Mouse (Mus musculus) gastrocnemius, postnatal 10 days (tissue): Measurements from ENCODE around the gene Nomo1. TPM values are rescaled to one million over a fixed set of nuclear protein-coding genes. Genes with fewer than 3 reads are reported as not detected.
A peak's percentile ranks its signal among the peaks of the same experiment; 100 is the strongest.

Experiments
- DNase-seq: peaks from one replicate; pipeline ENCODE4 v3.0.0; 2021; ENCODE audit warnings: mixed read lengths
- long read RNA-seq, 2 experiments: library from polyadenylated mRNA; stranded (forward); transcript quantifications; one replicate each; pipeline ENCODE4 v2.0.0; 2021
- total RNA-seq, 2 experiments: library from RNA; stranded (reverse); gene quantifications; 2 replicates each; pipeline ENCODE4 v1.2.3; 2021

The Nomo1 gene
- 10 to 100 TPM; 42.1 to 47.5 TPM for total RNA-seq
- long read RNA-seq, experiment 1, full-length matches to known transcripts, result 14 of 40 reads
- long read RNA-seq, experiment 1, partial matches to known transcripts, result 20 of 40 reads
- long read RNA-seq, experiment 1, other reads (novel, unspliced or antisense), result 6 of 40 reads
- long read RNA-seq, experiment 2, full-length matches to known transcripts, result 18 of 48 reads
- long read RNA-seq, experiment 2, partial matches to known transcripts, result 29 of 48 reads
- long read RNA-seq, experiment 2, other reads (novel, unspliced or antisense), result 1 of 48 reads

- peak; percentile 97 for DNase-seq
Observed at GRCm38 (mm10) chr7:46033109-46033869, at the start of gene Nomo1. TSS of gene Nomo1 (plus strand) at chr7:46033698.

GRCm38 (mm10) chr7:45986893-45987292 lies 46.6 kb upstream of the Nomo1 start:
- no peak for DNase-seq

DNA sequence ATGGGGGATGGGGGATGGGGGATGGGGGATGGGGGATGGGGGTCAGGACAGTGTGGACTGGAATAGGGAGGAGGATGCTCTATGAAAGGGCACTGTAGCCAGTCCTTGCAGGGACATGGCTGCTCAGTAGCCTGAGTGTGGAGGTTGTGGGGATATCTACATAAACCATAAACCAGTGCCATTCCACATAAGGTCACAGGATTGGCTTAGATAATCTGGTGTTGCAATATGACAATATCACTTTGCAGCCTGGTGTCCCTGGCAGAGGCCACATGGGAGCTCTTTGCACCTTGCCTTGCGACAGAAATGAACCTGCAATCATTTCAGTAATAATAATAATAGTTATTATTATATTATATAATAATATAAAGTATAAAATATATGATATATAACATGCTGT lies 45.2 kb upstream of the Nomo1 start:
- no peak for DNase-seq

GRCm38 (mm10) chr7:45992470-45992869 lies 41.0 kb upstream of the Nomo1 start:
- DNase-seq, result no peak

DNA sequence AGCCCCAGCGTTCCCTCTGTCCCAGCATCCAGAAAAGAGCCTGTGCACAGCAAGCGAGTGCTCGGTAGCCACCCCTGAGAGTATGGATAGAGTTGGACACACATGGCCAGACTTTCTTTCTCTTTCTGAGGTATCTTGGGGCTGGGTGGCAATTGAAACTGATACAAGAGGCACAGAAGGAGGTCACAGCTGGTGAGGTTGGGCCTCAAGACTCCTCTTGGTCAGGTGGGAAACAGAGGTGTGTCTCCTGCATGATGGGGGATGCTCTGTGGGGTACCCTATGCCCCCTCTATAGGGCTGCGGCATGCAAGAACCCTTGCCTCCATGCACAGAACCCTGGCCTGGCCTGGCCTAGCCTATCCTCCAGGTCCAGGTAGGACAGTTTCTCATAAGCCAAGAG lies 32.9 kb upstream of the Nomo1 start:
- no peak for DNase-seq

DNA sequence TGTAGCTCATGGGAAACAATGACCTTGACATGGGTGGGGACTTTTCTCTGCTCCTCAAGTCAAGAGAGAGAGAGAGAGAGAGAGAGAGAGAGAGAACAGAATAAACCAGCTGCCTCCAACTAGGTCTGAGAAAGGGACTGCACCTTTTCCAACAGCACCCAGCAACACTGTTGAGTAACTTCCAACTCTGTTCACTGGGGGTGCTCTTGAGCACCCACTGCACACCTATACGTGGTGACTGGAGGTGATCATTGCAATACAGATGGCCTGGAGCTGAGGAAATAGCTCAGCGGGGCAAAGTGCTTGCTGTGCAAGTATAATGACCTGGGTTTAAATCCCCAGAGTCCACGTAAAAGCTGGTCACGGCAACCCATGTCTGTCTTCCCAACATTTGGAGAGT lies 30.8 kb upstream of the Nomo1 start:
- DNase-seq, result no peak

DNA sequence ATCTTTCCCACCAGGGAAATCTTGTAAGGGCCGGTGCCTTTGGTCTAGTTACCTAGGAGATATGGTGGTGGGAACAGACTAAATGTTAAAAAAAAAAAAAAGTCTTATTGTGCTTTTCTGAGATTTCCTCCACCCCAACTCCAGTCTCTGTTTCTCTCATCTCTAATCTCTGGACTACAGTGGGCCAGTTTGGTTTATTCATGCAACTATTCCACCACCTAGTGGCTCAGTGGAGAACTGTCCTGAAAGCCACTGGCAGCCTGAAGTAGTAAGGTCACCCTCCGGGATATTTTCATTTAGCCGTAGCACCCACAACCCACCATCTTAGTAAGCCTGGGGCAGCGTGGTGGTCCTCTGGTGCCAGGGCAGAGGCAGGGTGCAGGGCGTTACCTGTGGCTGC lies 23.9 kb upstream of the Nomo1 start:
- DNase-seq, result peak; percentile 59

DNA sequence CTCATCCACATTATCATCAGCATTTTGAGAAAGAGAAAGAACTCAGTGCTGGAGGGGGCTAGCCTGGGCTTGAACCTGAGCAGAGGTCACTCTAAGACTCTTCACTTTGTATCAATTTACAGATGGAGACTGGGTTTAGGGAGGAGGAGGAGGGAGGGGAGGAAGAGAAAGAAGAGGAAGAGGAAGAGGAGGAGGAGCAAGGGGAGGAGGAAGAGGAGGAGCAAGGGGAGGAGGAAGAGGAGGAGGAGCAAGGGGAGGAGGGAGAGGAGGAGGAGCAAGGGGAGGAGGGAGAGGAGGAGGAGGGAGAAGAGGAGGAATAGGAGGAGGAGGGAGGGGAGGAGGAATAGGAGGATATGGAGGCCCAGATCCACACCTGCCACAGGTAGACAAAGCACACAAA lies 21.4 kb upstream of the Nomo1 start:
- DNase-seq, result no peak

- peak; percentile 40 for DNase-seq
Observed at GRCm38 (mm10) chr7:46013266-46014010, 20.1 kb upstream of the Nomo1 start.

DNA sequence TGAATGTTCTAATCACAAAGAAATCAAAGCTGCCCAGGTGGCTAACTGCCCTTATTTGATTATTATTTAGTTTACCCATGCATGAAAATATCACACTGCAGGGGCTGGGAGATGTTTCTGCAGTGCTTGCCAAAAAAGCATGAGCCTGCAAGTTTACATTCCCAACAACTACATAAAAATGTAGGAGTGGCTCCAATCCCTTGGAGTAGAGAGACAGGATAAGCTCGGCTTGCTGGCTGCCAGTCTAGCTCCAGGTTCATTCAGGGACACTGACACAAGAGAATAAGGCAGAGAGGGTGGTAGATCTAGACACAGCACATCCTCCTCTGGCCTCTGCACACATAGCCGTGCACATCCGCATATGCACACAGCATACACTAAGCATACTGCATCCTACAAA lies 13.9 kb upstream of the Nomo1 start:
- DNase-seq, result no peak

GRCm38 (mm10) chr7:46021951-46022350 lies 11.5 kb upstream of the Nomo1 start:
- DNase-seq, result no peak

DNA sequence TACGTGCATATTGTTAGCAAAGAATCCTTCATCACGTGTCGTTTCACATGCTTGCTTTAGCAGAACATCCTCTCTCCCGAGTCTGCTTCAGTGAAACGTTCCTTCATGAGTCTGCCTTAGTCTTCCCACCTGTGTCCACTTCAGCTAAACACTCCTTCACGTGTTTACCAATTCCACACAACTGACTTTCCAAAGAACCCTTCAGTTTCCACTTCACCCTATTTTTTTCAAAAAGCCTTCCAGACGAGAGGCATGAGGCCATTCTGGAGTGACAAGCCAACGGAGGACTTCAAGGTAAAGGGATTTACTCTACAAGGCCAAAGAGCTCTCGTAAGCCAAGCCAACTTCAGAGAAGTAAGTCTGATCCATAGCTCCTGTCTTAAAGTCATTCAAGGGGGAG lies 8.1 kb upstream of the Nomo1 start:
- no peak for DNase-seq

DNA sequence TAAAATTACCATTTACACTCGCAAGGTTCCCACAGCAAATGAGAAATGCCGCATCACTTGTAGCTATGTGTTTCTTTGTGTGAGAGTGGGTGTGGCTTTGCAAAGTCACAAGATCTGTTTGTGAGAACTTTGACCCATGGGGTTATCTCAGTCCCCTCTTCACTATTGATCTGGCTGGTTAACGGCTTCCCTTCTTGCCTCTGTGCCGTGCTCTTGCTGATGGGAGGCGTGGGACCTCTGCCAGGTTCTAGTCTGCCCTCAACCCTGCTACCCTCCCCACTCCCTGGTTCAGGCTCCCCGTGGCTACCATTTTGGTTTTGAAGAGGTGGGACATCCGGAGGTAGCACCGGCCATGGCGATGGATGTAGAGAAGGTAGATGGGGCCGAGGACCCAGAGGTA lies 4.8 kb upstream of the Nomo1 start:
- no peak for DNase-seq

DNA sequence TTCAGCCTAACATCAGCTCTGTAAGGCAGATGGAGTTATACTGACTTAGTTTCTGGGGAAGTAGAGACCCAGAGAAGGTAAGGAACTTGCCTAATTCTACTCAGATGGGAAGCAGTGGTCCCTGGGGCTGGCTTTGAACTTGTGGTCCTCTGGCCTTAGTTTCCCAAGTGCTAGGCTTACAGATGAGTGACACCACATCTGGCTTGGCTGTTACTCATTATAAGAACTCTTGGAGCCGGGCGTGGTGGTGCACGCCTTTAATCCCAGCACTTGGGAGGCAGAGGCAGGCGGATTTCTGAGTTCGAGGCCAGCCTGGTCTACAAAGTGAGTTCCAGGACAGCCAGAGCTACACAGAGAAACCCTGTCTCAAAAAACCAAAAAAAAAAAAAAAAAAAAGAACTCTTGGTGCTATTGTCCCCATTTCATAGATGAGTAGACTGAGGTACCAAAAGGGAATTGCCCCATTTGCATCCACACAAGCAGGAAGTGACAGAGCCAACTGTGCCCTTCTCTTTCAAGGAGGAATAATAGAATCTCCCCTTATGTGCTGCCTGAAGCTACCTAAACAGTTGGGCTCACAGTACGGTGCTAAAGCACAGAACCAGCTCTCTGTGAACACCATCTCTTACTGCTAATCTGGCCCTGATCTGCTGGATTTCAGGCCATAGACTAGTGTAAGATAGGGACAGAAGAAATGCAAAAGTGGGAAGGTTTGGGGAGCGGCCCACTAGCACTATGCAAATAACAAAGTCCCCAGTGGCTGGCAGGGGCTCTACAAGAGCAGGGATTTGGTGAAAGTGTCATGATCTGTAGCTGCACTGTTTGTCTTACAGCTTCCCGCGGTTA lies 4.0 kb upstream of the Nomo1 start:
- DNase-seq, result no peak

- DNase-seq, result no peak
Observed at GRCm38 (mm10) chr7:46030145-46030488, 3.4 kb upstream of the Nomo1 start, which contains the start of gene Abcc6. TSS of gene Abcc6 (minus strand) at chr7:46030302.

GRCm38 (mm10) chr7:46031075-46031474 lies 2.4 kb upstream of the Nomo1 start:
- DNase-seq, result no peak

DNA sequence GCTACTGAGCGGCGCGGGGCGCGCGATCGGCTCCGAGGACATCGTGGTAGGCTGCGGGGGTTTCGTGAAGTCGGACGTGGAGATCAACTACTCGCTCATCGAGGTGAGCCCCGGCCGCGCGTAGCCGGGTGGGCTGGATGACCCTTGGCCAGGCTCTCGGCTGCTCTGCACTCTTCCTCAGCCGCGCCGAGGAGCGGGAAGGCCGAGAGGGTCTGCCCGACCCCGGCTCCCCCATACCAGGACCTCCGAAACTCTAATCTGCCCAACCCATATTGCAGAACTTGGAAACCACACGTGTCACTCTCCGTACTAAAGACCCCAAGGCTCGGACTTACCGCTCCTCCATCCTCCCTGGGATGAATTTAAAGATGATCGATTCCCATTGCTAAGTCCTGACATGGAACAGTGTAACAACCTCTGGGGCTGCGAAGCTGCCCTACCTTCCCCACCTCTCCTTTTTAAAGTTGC lies 406 bp downstream of the Nomo1 start:
- DNase-seq, result no peak

- no peak for DNase-seq
Observed at GRCm38 (mm10) chr7:46034991-46035390, 1.5 kb downstream of the Nomo1 start.

DNA sequence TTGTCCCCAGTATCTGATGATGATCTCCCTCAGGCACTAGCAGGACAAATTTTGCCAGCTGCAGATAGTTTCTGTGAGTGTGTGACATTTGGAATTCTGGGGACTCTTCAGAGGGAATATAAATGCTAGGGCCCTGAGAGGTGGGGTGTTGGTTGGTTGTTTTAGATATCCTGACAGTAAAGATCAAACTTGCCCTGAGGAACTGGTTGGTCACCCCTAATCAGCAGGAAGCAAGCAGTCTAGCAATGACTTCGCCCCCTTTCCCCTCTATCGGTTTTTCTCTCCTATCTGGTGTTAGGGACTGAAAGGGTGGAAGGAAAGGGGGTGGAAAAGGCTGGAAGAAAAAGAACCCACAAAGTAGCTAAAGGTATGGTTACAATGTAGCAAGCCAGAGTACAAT lies 2.0 kb downstream of the Nomo1 start:
- DNase-seq, result no peak

- no peak for DNase-seq
Observed at GRCm38 (mm10) chr7:46037433-46037832, 3.9 kb downstream of the Nomo1 start.

DNA sequence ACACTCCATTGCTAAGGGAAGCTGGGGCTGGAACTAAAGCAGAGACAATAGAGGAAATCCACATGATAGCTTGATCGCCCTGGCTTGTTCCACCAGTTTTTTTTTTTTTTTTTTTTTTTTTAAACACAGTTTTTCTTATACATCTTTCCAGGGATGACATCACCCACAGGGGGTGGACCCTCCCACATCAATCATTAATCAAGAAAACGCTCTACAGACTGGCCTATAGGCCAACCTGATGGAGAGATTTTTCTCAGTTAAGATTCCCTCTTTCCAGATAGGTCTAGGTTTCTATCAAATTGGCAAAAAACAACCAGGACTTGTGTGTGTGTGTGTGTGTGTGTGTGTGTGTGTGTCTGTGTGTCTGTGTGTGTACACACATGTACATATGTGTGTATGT lies 6.4 kb downstream of the Nomo1 start:
- DNase-seq, result no peak

DNA sequence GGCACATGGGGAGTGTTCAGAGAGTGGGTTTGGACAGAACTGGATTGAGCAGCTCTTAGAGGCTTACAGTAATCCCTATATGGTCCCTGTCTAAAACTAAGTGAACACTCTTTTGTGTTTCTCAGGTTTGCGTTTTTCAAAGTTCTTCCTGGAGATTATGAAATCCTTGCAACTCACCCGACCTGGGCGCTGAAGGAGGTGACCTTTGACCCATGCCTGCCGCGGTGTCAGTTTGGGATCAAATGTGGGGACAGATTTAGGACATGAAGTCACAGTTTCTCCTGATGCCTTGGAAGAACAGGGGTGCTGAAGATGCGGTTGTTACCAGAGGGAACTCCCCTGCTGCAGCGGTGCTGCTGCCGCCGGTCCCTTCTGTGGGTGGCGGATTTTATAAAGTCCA lies 10.6 kb downstream of the Nomo1 start:
- DNase-seq, result no peak
